Mouse (Mus musculus): ENCODE measurements around the gene Epop. TPM values are rescaled to one million over a fixed set of nuclear protein-coding genes. Genes with fewer than 3 reads are reported as not detected.

The Epop gene
- polyA plus RNA-seq, 1 experiment from 2014 or later: 3.1 TPM

- H3K4me3 ChIP-seq (ENCODE audit: low read depth, low read length): peak overlapping the region; percentile 59
- under 1% methylated on average over 88 of the region's 106 CpGs for WGBS
- peaks cover 78% of the 10 kb centered on the region for H3K27me3 ChIP-seq (replicated peaks; ENCODE audit: control insufficient read depth, insufficient read depth, low read length)
- DNase-seq (ENCODE audit: low spot score) (peak; percentile 77), ATAC-seq (replicated peaks; ENCODE audit: low FRiP score, low TSS enrichment, low read depth) (peak; percentile 36)
- peak overlapping the region; percentile 90 for H3K4me2 ChIP-seq (ENCODE audit: low read length)
- H3K9me3 ChIP-seq (ENCODE audit: control insufficient read depth, low read length): no peaks in the 10 kb centered on the region
- H3K27ac ChIP-seq (ENCODE audit: low read depth): no peak overlapping the region
- H3K9ac ChIP-seq (ENCODE audit: low read length): peak overlapping the region; percentile 61
- H3K36me3 ChIP-seq (ENCODE audit: control insufficient read depth, insufficient read depth, low read length): no peaks in the 10 kb centered on the region
- 0 out of 2 replicates have a peak, but pooled peaks cover 12% of the 10 kb centered on the region for H3K4me1 ChIP-seq (replicated peaks; ENCODE audit: control insufficient read depth, insufficient read depth, low read length)
These were observed 659 bp downstream of the Epop start for GRCm38 (mm10) chr11:97628568-97629518.

- 0 out of 2 replicates have a peak, but pooled peaks cover 12% of the 10 kb centered on the region for H3K4me1 ChIP-seq (replicated peaks; ENCODE audit: control insufficient read depth, insufficient read depth, low read length)
- H3K27ac ChIP-seq (ENCODE audit: low read depth): no peak overlapping the region
- H3K9ac ChIP-seq (ENCODE audit: low read length): no peak overlapping the region
- WGBS: under 1% methylated on average over 26 of the region's 28 CpGs
- no peaks in the 10 kb centered on the region for H3K36me3 ChIP-seq (ENCODE audit: control insufficient read depth, insufficient read depth, low read length)
- no peaks in the 10 kb centered on the region for H3K9me3 ChIP-seq (ENCODE audit: control insufficient read depth, low read length)
- peaks cover 78% of the 10 kb centered on the region for H3K27me3 ChIP-seq (replicated peaks; ENCODE audit: control insufficient read depth, insufficient read depth, low read length)
- H3K4me3 ChIP-seq (ENCODE audit: low read depth, low read length): peak overlapping the region; percentile 59
- H3K4me2 ChIP-seq (ENCODE audit: low read length): peak overlapping the region; percentile 90
- ATAC-seq (replicated peaks; ENCODE audit: low FRiP score, low TSS enrichment, low read depth) (no peak), DNase-seq (ENCODE audit: low spot score) (no peak)
These were observed 1.3 kb downstream of the Epop start for GRCm38 (mm10) chr11:97628303-97628567.

GRCm38 (mm10) chr11:97627556-97628302 lies 1.8 kb downstream of the Epop start:
- 7% methylated on average over 30 of the region's 30 CpGs for WGBS
- peak; percentile 73 for DNase-seq (ENCODE audit: low spot score)
- H3K27ac ChIP-seq (ENCODE audit: low read depth): no peak overlapping the region

DNA sequence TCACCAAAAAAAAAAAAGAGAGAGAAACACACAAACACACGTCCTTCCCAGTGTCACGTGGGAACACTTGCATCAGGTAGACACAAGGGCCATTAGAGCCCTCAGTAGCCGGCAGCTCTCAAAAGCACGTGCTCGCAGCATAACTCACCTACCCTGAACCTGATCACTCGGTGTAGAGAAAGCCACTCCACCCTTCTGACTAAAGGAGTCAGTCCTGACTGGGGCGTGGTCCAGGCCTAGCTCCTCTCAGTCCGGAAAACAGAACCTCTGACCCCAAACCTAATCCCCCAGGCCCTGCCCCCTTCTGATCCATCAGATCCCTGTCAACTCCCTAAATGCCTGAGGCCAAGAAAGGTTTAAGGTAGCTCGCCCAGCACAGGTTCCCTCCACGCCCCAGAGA lies 2.7 kb downstream of the Epop start:
- 0 out of 2 replicates have a peak, but pooled peaks cover 12% of the 10 kb centered on the region for H3K4me1 ChIP-seq (replicated peaks; ENCODE audit: control insufficient read depth, insufficient read depth, low read length)
- H3K27me3 ChIP-seq (replicated peaks; ENCODE audit: control insufficient read depth, insufficient read depth, low read length): peaks cover 78% of the 10 kb centered on the region
- H3K4me3 ChIP-seq (ENCODE audit: low read depth, low read length): no peak overlapping the region
- DNase-seq (ENCODE audit: low spot score) (peak; percentile 66), ATAC-seq (replicated peaks; ENCODE audit: low FRiP score, low TSS enrichment, low read depth) (no peak)
- no peaks in the 10 kb centered on the region for H3K36me3 ChIP-seq (ENCODE audit: control insufficient read depth, insufficient read depth, low read length)
- no peak overlapping the region for H3K4me2 ChIP-seq (ENCODE audit: low read length)
- no peak overlapping the region for H3K9ac ChIP-seq (ENCODE audit: low read length)
- no peaks in the 10 kb centered on the region for H3K9me3 ChIP-seq (ENCODE audit: control insufficient read depth, low read length)
- 18% methylated on average over 10 of the region's 10 CpGs for WGBS
- no peak overlapping the region for H3K27ac ChIP-seq (ENCODE audit: low read depth)

More at GRCm38 (mm10) chr11:97627556-97628302, 1.8 kb downstream of the Epop start:
- Histone ChIP-seq H3K4me3 (ENCODE audit: low read depth, low read length) (peak overlapping the region; percentile 59), H3K9ac (ENCODE audit: low read length) (no peak overlapping the region), H3K27me3 (replicated peaks; ENCODE audit: control insufficient read depth, insufficient read depth, low read length) (peaks cover 78% of the 10 kb centered on the region), H3K9me3 (ENCODE audit: control insufficient read depth, low read length) (no peaks in the 10 kb centered on the region), H3K36me3 (ENCODE audit: control insufficient read depth, insufficient read depth, low read length) (no peaks in the 10 kb centered on the region), H3K4me2 (ENCODE audit: low read length) (peak overlapping the region; percentile 90), H3K4me1 (replicated peaks; ENCODE audit: control insufficient read depth, insufficient read depth, low read length) (0 out of 2 replicates have a peak, but pooled peaks cover 12% of the 10 kb centered on the region)
- ATAC-seq (replicated peaks; ENCODE audit: low FRiP score, low TSS enrichment, low read depth): no peak

- Histone ChIP-seq H3K9me3 (ENCODE audit: control insufficient read depth, low read length) (no peaks in the 10 kb centered on the region), H3K27ac (ENCODE audit: low read depth) (no peak overlapping the region), H3K36me3 (ENCODE audit: control insufficient read depth, insufficient read depth, low read length) (no peaks in the 10 kb centered on the region), H3K4me1 (replicated peaks; ENCODE audit: control insufficient read depth, insufficient read depth, low read length) (0 out of 2 replicates have a peak, but pooled peaks cover 12% of the 10 kb centered on the region), H3K27me3 (replicated peaks; ENCODE audit: control insufficient read depth, insufficient read depth, low read length) (peaks cover 74% of the 10 kb centered on the region), H3K9ac (ENCODE audit: low read length) (no peak overlapping the region), H3K4me3 (ENCODE audit: low read depth, low read length) (no peak overlapping the region), H3K4me2 (ENCODE audit: low read length) (no peak overlapping the region)
- DNase-seq (ENCODE audit: low spot score): no peak
- no peak for ATAC-seq (replicated peaks; ENCODE audit: low FRiP score, low TSS enrichment, low read depth)
- 19% methylated on average over 13 of the region's 13 CpGs for WGBS
These were observed 3.1 kb downstream of the Epop start for GRCm38 (mm10) chr11:97626431-97626830.

- Histone ChIP-seq H3K9ac (ENCODE audit: low read length) (no peak overlapping the region), H3K4me3 (ENCODE audit: low read depth, low read length) (no peak overlapping the region), H3K4me2 (ENCODE audit: low read length) (no peak overlapping the region), H3K27ac (ENCODE audit: low read depth) (no peak overlapping the region), H3K9me3 (ENCODE audit: control insufficient read depth, low read length) (no peaks in the 10 kb centered on the region), H3K4me1 (replicated peaks; ENCODE audit: control insufficient read depth, insufficient read depth, low read length) (0 out of 2 replicates have a peak, but pooled peaks cover 12% of the 10 kb centered on the region), H3K36me3 (ENCODE audit: control insufficient read depth, insufficient read depth, low read length) (no peaks in the 10 kb centered on the region), H3K27me3 (replicated peaks; ENCODE audit: control insufficient read depth, insufficient read depth, low read length) (peaks cover 65% of the 10 kb centered on the region)
- 79% methylated on average over 5 of the region's 5 CpGs for WGBS
- ATAC-seq (replicated peaks; ENCODE audit: low FRiP score, low TSS enrichment, low read depth) (no peak), DNase-seq (ENCODE audit: low spot score) (no peak)
These were observed 4.0 kb downstream of the Epop start for GRCm38 (mm10) chr11:97625551-97625950.

DNA sequence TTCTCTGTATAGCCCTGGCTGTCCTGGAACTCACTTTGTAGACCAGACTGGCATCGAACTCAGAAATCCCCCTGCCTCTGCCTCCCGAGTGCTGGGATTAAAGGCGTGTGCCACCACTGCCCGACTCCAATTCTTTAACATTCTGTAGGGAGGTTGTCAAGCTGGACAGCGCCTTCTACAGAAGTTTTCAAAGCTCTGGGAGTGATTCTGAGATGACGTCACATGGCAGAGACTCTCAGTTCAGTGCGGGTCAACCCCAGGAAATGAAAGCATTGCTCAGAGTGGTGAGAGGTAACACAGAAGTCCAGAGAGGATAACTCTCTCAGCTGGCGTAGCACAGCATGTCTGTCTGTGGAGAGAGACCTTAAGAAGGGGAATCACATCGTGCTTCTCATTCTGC lies 6.3 kb downstream of the Epop start:
- no peak overlapping the region for H3K27ac ChIP-seq (ENCODE audit: low read depth)
- DNase-seq (ENCODE audit: low spot score) (no peak), ATAC-seq (replicated peaks; ENCODE audit: low FRiP score, low TSS enrichment, low read depth) (no peak)
- WGBS: 53% methylated on average over 9 of the region's 9 CpGs
- no peak overlapping the region for H3K4me2 ChIP-seq (ENCODE audit: low read length)
- no peak overlapping the region for H3K9ac ChIP-seq (ENCODE audit: low read length)
- H3K9me3 ChIP-seq (ENCODE audit: control insufficient read depth, low read length): no peaks in the 10 kb centered on the region
- H3K36me3 ChIP-seq (ENCODE audit: control insufficient read depth, insufficient read depth, low read length): no peaks in the 10 kb centered on the region
- peaks cover 49% of the 10 kb centered on the region for H3K27me3 ChIP-seq (replicated peaks; ENCODE audit: control insufficient read depth, insufficient read depth, low read length)
- H3K4me1 ChIP-seq (replicated peaks; ENCODE audit: control insufficient read depth, insufficient read depth, low read length): 0 out of 2 replicates have a peak, but pooled peaks cover 10% of the 10 kb centered on the region
- H3K4me3 ChIP-seq (ENCODE audit: low read depth, low read length): no peak overlapping the region

- no peak overlapping the region for H3K9ac ChIP-seq (ENCODE audit: low read length)
- DNase-seq (ENCODE audit: low spot score): peak; percentile 87
- H3K36me3 ChIP-seq (ENCODE audit: control insufficient read depth, insufficient read depth, low read length): no peaks in the 10 kb centered on the region
- H3K4me1 ChIP-seq (replicated peaks; ENCODE audit: control insufficient read depth, insufficient read depth, low read length): 0 out of 2 replicates have a peak, but pooled peaks cover 10% of the 10 kb centered on the region
- ATAC-seq (replicated peaks; ENCODE audit: low FRiP score, low TSS enrichment, low read depth): peak; percentile 42
- H3K4me2 ChIP-seq (ENCODE audit: low read length): no peak overlapping the region
- H3K27me3 ChIP-seq (replicated peaks; ENCODE audit: control insufficient read depth, insufficient read depth, low read length): peaks cover 44% of the 10 kb centered on the region
- no peaks in the 10 kb centered on the region for H3K9me3 ChIP-seq (ENCODE audit: control insufficient read depth, low read length)
- H3K27ac ChIP-seq (ENCODE audit: low read depth): no peak overlapping the region
- H3K4me3 ChIP-seq (ENCODE audit: low read depth, low read length): no peak overlapping the region
- WGBS: 3% methylated on average over 6 of the region's 6 CpGs
These were observed 7.1 kb downstream of the Epop start for GRCm38 (mm10) chr11:97622440-97622839.

Data from intestine, embryonic 14.5 days (tissue).